Mouse (Mus musculus): ENCODE measurements around the gene Galnt10. TPM values are rescaled to one million over a fixed set of nuclear protein-coding genes. Genes with fewer than 3 reads are reported as not detected.

Galnt10 gene
- polyA plus RNA-seq, 1 experiment from 2014 or later = 11.6 TPM

- Histone ChIP-seq H3K27ac (replicated peaks; ENCODE audit: low read depth, low read length) (no peak overlapping the region), H3K9ac (replicated peaks; ENCODE audit: low read length) (no peak overlapping the region), H3K9me3 (ENCODE audit: control insufficient read depth, low read length) (no peaks in the 10 kb centered on the region), H3K4me3 (replicated peaks; ENCODE audit: low read depth, low read length) (no peak overlapping the region), H3K4me1 (ENCODE audit: control insufficient read depth, insufficient read depth, low read length) (no peaks in the 10 kb centered on the region), H3K36me3 (ENCODE audit: control insufficient read depth, insufficient read depth, low read length) (no peaks in the 10 kb centered on the region), H3K27me3 (ENCODE audit: control insufficient read depth, insufficient read depth, low read length) (no peaks in the 10 kb centered on the region), H3K4me2 (ENCODE audit: low read length) (no peak overlapping the region)
- 96% methylated on average over 5 of the region's 5 CpGs for WGBS
- no peak for ATAC-seq (ENCODE audit: low FRiP score, low TSS enrichment)
- DNase-seq = no peak
These were observed 62.0 kb downstream of the Galnt10 start for GRCm38 (mm10) chr11:57707114-57707798.

- Histone ChIP-seq H3K9ac (replicated peaks; ENCODE audit: low read length) (no peak overlapping the region), H3K4me1 (ENCODE audit: control insufficient read depth, insufficient read depth, low read length) (no peaks in the 10 kb centered on the region), H3K36me3 (ENCODE audit: control insufficient read depth, insufficient read depth, low read length) (no peaks in the 10 kb centered on the region), H3K27ac (replicated peaks; ENCODE audit: low read depth, low read length) (no peak overlapping the region), H3K4me2 (ENCODE audit: low read length) (no peak overlapping the region), H3K9me3 (ENCODE audit: control insufficient read depth, low read length) (no peaks in the 10 kb centered on the region), H3K4me3 (replicated peaks; ENCODE audit: low read depth, low read length) (no peak overlapping the region), H3K27me3 (ENCODE audit: control insufficient read depth, insufficient read depth, low read length) (no peaks in the 10 kb centered on the region)
- WGBS = 83% methylated on average over 22 of the region's 22 CpGs
- ATAC-seq (ENCODE audit: low FRiP score, low TSS enrichment) = no peak
- no peak for DNase-seq
These were observed 63.2 kb downstream of the Galnt10 start for GRCm38 (mm10) chr11:57708174-57709154.

- H3K4me1 ChIP-seq (ENCODE audit: control insufficient read depth, insufficient read depth, low read length) = no peaks in the 10 kb centered on the region
- no peaks in the 10 kb centered on the region for H3K27me3 ChIP-seq (ENCODE audit: control insufficient read depth, insufficient read depth, low read length)
- no peak for DNase-seq
- no peak overlapping the region for H3K27ac ChIP-seq (replicated peaks; ENCODE audit: low read depth, low read length)
- no peak overlapping the region for H3K9ac ChIP-seq (replicated peaks; ENCODE audit: low read length)
- no peak overlapping the region for H3K4me2 ChIP-seq (ENCODE audit: low read length)
- no peaks in the 10 kb centered on the region for H3K9me3 ChIP-seq (ENCODE audit: control insufficient read depth, low read length)
- no peaks in the 10 kb centered on the region for H3K36me3 ChIP-seq (ENCODE audit: control insufficient read depth, insufficient read depth, low read length)
- H3K4me3 ChIP-seq (replicated peaks; ENCODE audit: low read depth, low read length) = no peak overlapping the region
- 92% methylated on average over 6 of the region's 6 CpGs for WGBS
- no peak for ATAC-seq (ENCODE audit: low FRiP score, low TSS enrichment)
These were observed 68.7 kb downstream of the Galnt10 start for GRCm38 (mm10) chr11:57713960-57714359.

- no peak for DNase-seq
- Histone ChIP-seq H3K27me3 (ENCODE audit: control insufficient read depth, insufficient read depth, low read length) (no peaks in the 10 kb centered on the region), H3K4me3 (replicated peaks; ENCODE audit: low read depth, low read length) (no peak overlapping the region), H3K36me3 (ENCODE audit: control insufficient read depth, insufficient read depth, low read length) (no peaks in the 10 kb centered on the region), H3K4me2 (ENCODE audit: low read length) (no peak overlapping the region), H3K9me3 (ENCODE audit: control insufficient read depth, low read length) (no peaks in the 10 kb centered on the region), H3K4me1 (ENCODE audit: control insufficient read depth, insufficient read depth, low read length) (no peaks in the 10 kb centered on the region), H3K27ac (replicated peaks; ENCODE audit: low read depth, low read length) (no peak overlapping the region), H3K9ac (replicated peaks; ENCODE audit: low read length) (no peak overlapping the region)
- 22% methylated on average over 3 of the region's 3 CpGs for WGBS
- ATAC-seq (ENCODE audit: low FRiP score, low TSS enrichment) = no peak
These were observed 71.5 kb downstream of the Galnt10 start for GRCm38 (mm10) chr11:57716721-57717120.

GRCm38 (mm10) chr11:57717432-57717831 lies 72.2 kb downstream of the Galnt10 start:
- WGBS = 73% methylated on average over 3 of the region's 3 CpGs
- Histone ChIP-seq H3K36me3 (ENCODE audit: control insufficient read depth, insufficient read depth, low read length) (no peaks in the 10 kb centered on the region), H3K4me2 (ENCODE audit: low read length) (no peak overlapping the region), H3K9me3 (ENCODE audit: control insufficient read depth, low read length) (no peaks in the 10 kb centered on the region), H3K27me3 (ENCODE audit: control insufficient read depth, insufficient read depth, low read length) (no peaks in the 10 kb centered on the region), H3K4me1 (ENCODE audit: control insufficient read depth, insufficient read depth, low read length) (no peaks in the 10 kb centered on the region), H3K27ac (replicated peaks; ENCODE audit: low read depth, low read length) (no peak overlapping the region), H3K9ac (replicated peaks; ENCODE audit: low read length) (no peak overlapping the region), H3K4me3 (replicated peaks; ENCODE audit: low read depth, low read length) (no peak overlapping the region)
- ATAC-seq (ENCODE audit: low FRiP score, low TSS enrichment) (no peak), DNase-seq (no peak)

GRCm38 (mm10) chr11:57718081-57718480 lies 72.8 kb downstream of the Galnt10 start:
- H3K9ac ChIP-seq (replicated peaks; ENCODE audit: low read length) = no peak overlapping the region
- H3K4me1 ChIP-seq (ENCODE audit: control insufficient read depth, insufficient read depth, low read length) = no peaks in the 10 kb centered on the region
- H3K4me3 ChIP-seq (replicated peaks; ENCODE audit: low read depth, low read length) = no peak overlapping the region
- H3K4me2 ChIP-seq (ENCODE audit: low read length) = no peak overlapping the region
- no peaks in the 10 kb centered on the region for H3K9me3 ChIP-seq (ENCODE audit: control insufficient read depth, low read length)
- H3K27me3 ChIP-seq (ENCODE audit: control insufficient read depth, insufficient read depth, low read length) = no peaks in the 10 kb centered on the region
- ATAC-seq (ENCODE audit: low FRiP score, low TSS enrichment) (no peak), DNase-seq (no peak)
- H3K27ac ChIP-seq (replicated peaks; ENCODE audit: low read depth, low read length) = no peak overlapping the region
- no peaks in the 10 kb centered on the region for H3K36me3 ChIP-seq (ENCODE audit: control insufficient read depth, insufficient read depth, low read length)
- 95% methylated on average over 6 of the region's 6 CpGs for WGBS

GRCm38 (mm10) chr11:57719631-57720030 lies 74.4 kb downstream of the Galnt10 start:
- H3K9ac ChIP-seq (replicated peaks; ENCODE audit: low read length) = no peak overlapping the region
- 18% methylated on average over 7 of the region's 7 CpGs for WGBS
- no peaks in the 10 kb centered on the region for H3K36me3 ChIP-seq (ENCODE audit: control insufficient read depth, insufficient read depth, low read length)
- no peak overlapping the region for H3K27ac ChIP-seq (replicated peaks; ENCODE audit: low read depth, low read length)
- no peaks in the 10 kb centered on the region for H3K9me3 ChIP-seq (ENCODE audit: control insufficient read depth, low read length)
- H3K27me3 ChIP-seq (ENCODE audit: control insufficient read depth, insufficient read depth, low read length) = no peaks in the 10 kb centered on the region
- H3K4me2 ChIP-seq (ENCODE audit: low read length) = no peak overlapping the region
- H3K4me1 ChIP-seq (ENCODE audit: control insufficient read depth, insufficient read depth, low read length) = no peaks in the 10 kb centered on the region
- DNase-seq = peak; percentile 75
- no peak for ATAC-seq (ENCODE audit: low FRiP score, low TSS enrichment)
- H3K4me3 ChIP-seq (replicated peaks; ENCODE audit: low read depth, low read length) = no peak overlapping the region

- Histone ChIP-seq H3K4me1 (ENCODE audit: control insufficient read depth, insufficient read depth, low read length) (no peaks in the 10 kb centered on the region), H3K4me3 (replicated peaks; ENCODE audit: low read depth, low read length) (no peak overlapping the region), H3K9ac (replicated peaks; ENCODE audit: low read length) (no peak overlapping the region), H3K27me3 (ENCODE audit: control insufficient read depth, insufficient read depth, low read length) (no peaks in the 10 kb centered on the region), H3K9me3 (ENCODE audit: control insufficient read depth, low read length) (no peaks in the 10 kb centered on the region), H3K4me2 (ENCODE audit: low read length) (no peak overlapping the region), H3K36me3 (ENCODE audit: control insufficient read depth, insufficient read depth, low read length) (no peaks in the 10 kb centered on the region), H3K27ac (replicated peaks; ENCODE audit: low read depth, low read length) (no peak overlapping the region; the same call in 1 of the 2 replicates)
- DNase-seq (peak; percentile 31), ATAC-seq (ENCODE audit: low FRiP score, low TSS enrichment) (no peak)
- 74% methylated on average over 6 of the region's 6 CpGs for WGBS
These were observed 74.8 kb downstream of the Galnt10 start for GRCm38 (mm10) chr11:57720076-57720475.
